Mouse (Mus musculus) forebrain, embryonic 11.5 days (tissue): ENCODE measurements around the gene Szrd1. TPM values are rescaled to one million over a fixed set of nuclear protein-coding genes. Genes with fewer than 3 reads are reported as not detected.
"Not testable (repeated sequence)": the region's sequence is repeated elsewhere in the genome, so short reads cannot be mapped to it uniquely, and the experiment has no call there.

ENCODE experiments used
- ATAC-seq: fragments of 200-750 bp; cut with Nextera tagmentation; replicated peaks from 2 replicates; pipeline ENCODE4 v1.8.0; 2017; ENCODE audit warnings: moderate TSS enrichment; ENCODE audit not compliant: low FRiP score
- DNase-seq: peaks from one replicate; pipeline ENCODE4 v3.0.0-alpha.2; 2017; ENCODE audit warnings: low spot score
- H3K27ac ChIP-seq: fragments of 300-500 bp; sonication (generic); 2 replicates; pipeline ENCODE4 v1.5.1; 2014; ENCODE audit warnings: low read depth, low read length
- H3K27me3 ChIP-seq: fragments of 300-500 bp; sonication (generic); 2 replicates; pipeline ENCODE4 v1.6.1; 2014; ENCODE audit warnings: mild to moderate bottlenecking, low read length, mixed read lengths; ENCODE audit not compliant: control insufficient read depth, insufficient read depth
- H3K36me3 ChIP-seq: fragments of 300-500 bp; sonication (generic); 2 replicates; pipeline ENCODE4 v1.6.1; 2014; ENCODE audit warnings: mild to moderate bottlenecking, low read length, moderate library complexity, mixed read lengths; ENCODE audit not compliant: control insufficient read depth, insufficient read depth
- H3K4me1 ChIP-seq: fragments of 300-500 bp; sonication (generic); replicated peaks from 2 replicates; pipeline ENCODE4 v1.6.1; 2014; ENCODE audit warnings: low read length, mixed read lengths; ENCODE audit not compliant: control insufficient read depth, insufficient read depth
- H3K4me2 ChIP-seq: fragments of 300-500 bp; sonication (generic); 2 replicates; pipeline ENCODE4 v1.6.1; 2014; ENCODE audit warnings: low read depth, mild to moderate bottlenecking, low read length, moderate library complexity, mixed read lengths; ENCODE audit not compliant: severe bottlenecking
- H3K4me3 ChIP-seq: fragments of 300-500 bp; sonication (generic); 2 replicates; pipeline ENCODE4 v1.5.1; 2014; ENCODE audit warnings: low read depth, low read length
- H3K9ac ChIP-seq: fragments of 300-500 bp; sonication (generic); 2 replicates; pipeline ENCODE4 v1.6.1; 2014; ENCODE audit warnings: low read length
- H3K9me3 ChIP-seq: fragments of 300-500 bp; sonication (generic); 2 replicates; pipeline ENCODE4 v1.6.1; 2016; ENCODE audit warnings: low read length, mixed read lengths; ENCODE audit not compliant: control insufficient read depth
- WGBS: fragments of 180-500 bp; shearing (Covaris S2); extraction: QIAGEN DNeasy Blood & Tissue Kit; methylation state at CpG from one replicate; pipeline ENCODE4 v1.1.7; 2014; 5-methylcytosine and 5-hydroxymethylcytosine counted together
- polyA plus RNA-seq: library from polyadenylated mRNA; unstranded; fragments of >200 nt; fragmentation: Nextera tagmentation; extraction: Ambion mirVana; gene quantifications from 2 replicates; pipeline ENCODE4 v1.2.1, GENCODE M21; 2014

Gene Szrd1
- polyA plus RNA-seq, 1 experiment from 2014 or later = 22.9 TPM

GRCm38 (mm10) chr4:141158609-141159008, 19.0 kb upstream of the Szrd1 start:
- H3K9ac ChIP-seq = no peak overlapping the region
- no peak for DNase-seq
- H3K27me3 ChIP-seq = no peaks in the 10 kb centered on the region
- no peak overlapping the region for H3K27ac ChIP-seq
- no peak overlapping the region for H3K4me3 ChIP-seq
- no peaks in the 10 kb centered on the region; the same call in 1 of the 2 replicates for H3K9me3 ChIP-seq
- no peak overlapping the region for H3K4me2 ChIP-seq
- no peaks in the 10 kb centered on the region for H3K36me3 ChIP-seq
- 0 out of 2 replicates have a peak, but pooled peaks cover 6% of the 10 kb centered on the region for H3K4me1 ChIP-seq
- ATAC-seq = no peak
- 89% methylated on average over 2 of the region's 2 CpGs for WGBS

- H3K27me3 ChIP-seq = no peaks in the 10 kb centered on the region
Observed at GRCm38 (mm10) chr4:141157485-141157884, 17.9 kb upstream of the Szrd1 start.

GRCm38 (mm10) chr4:141149116-141149515, 9.5 kb upstream of the Szrd1 start:
- DNase-seq (no peak), ATAC-seq (no peak)
- no peaks in the 10 kb centered on the region for H3K9me3 ChIP-seq
- no peak overlapping the region for H3K27ac ChIP-seq
- no peaks in the 10 kb centered on the region for H3K36me3 ChIP-seq
- peak overlapping the region; percentile 70 for H3K4me3 ChIP-seq
- no peaks in the 10 kb centered on the region for H3K27me3 ChIP-seq
- peak overlapping the region; percentile 81 for H3K9ac ChIP-seq
- WGBS = 33% methylated on average over 7 of the region's 7 CpGs
- 0 out of 2 replicates have a peak, but pooled peaks cover 6% of the 10 kb centered on the region for H3K4me1 ChIP-seq
- peak overlapping the region; percentile 78 for H3K4me2 ChIP-seq

More at GRCm38 (mm10) chr4:141157485-141157884, 17.9 kb upstream of the Szrd1 start:
- Histone ChIP-seq H3K4me3 (no peak overlapping the region), H3K36me3 (no peaks in the 10 kb centered on the region), H3K9me3 (no peaks in the 10 kb centered on the region), H3K4me1 (0 out of 2 replicates have a peak, but pooled peaks cover 6% of the 10 kb centered on the region), H3K27ac (no peak overlapping the region), H3K9ac (no peak overlapping the region), H3K4me2 (no peak overlapping the region)
- 78% methylated on average over 4 of the region's 4 CpGs for WGBS
- DNase-seq (no peak), ATAC-seq (no peak)

- no peak for DNase-seq
- WGBS = under 1% methylated on average over 61 of the region's 66 CpGs
- no peaks in the 10 kb centered on the region for H3K9me3 ChIP-seq
Observed at GRCm38 (mm10) chr4:141148009-141148801, 8.6 kb upstream of the Szrd1 start.

GRCm38 (mm10) chr4:141147112-141148008, 7.8 kb upstream of the Szrd1 start, which contains the start of gene Fbxo42:
Fbxo42 (plus strand) TSS chr4:141147913.
- no peaks in the 10 kb centered on the region for H3K36me3 ChIP-seq
- H3K9me3 ChIP-seq = no peaks in the 10 kb centered on the region
- DNase-seq (peak; percentile 97), ATAC-seq (peak; percentile 89)
- H3K27ac ChIP-seq = peak within 1 kb of the TSS; percentile 83
- peak within 1 kb of the TSS; percentile 70 for H3K4me3 ChIP-seq
- H3K4me1 ChIP-seq = 0 out of 2 replicates have a peak, but pooled peaks cover 6% of the 10 kb centered on the region
- peak within 1 kb of the TSS; percentile 78 for H3K4me2 ChIP-seq
- WGBS = 9% methylated on average over 58 of the region's 58 CpGs
- H3K9ac ChIP-seq = peak within 1 kb of the TSS; percentile 81
- H3K27me3 ChIP-seq = no peaks in the 10 kb centered on the region

More at GRCm38 (mm10) chr4:141148009-141148801, 8.6 kb upstream of the Szrd1 start:
- H3K4me3 ChIP-seq = peak overlapping the region; percentile 70
- H3K9ac ChIP-seq = peak overlapping the region; percentile 81
- peak; percentile 84 for ATAC-seq
- H3K4me1 ChIP-seq = 0 out of 2 replicates have a peak, but pooled peaks cover 6% of the 10 kb centered on the region
- peak overlapping the region; percentile 83; the same call in 1 of the 2 replicates for H3K27ac ChIP-seq
- no peaks in the 10 kb centered on the region for H3K36me3 ChIP-seq
- peak overlapping the region; percentile 78 for H3K4me2 ChIP-seq
- H3K27me3 ChIP-seq = no peaks in the 10 kb centered on the region

GRCm38 (mm10) chr4:141146491-141147033, 7.0 kb upstream of the Szrd1 start:
- Histone ChIP-seq H3K27ac (no peak overlapping the region), H3K9ac (no peak overlapping the region), H3K4me3 (no peak overlapping the region), H3K9me3 (no peaks in the 10 kb centered on the region), H3K27me3 (no peaks in the 10 kb centered on the region), H3K36me3 (no peaks in the 10 kb centered on the region), H3K4me2 (no peak overlapping the region), H3K4me1 (0 out of 2 replicates have a peak, but pooled peaks cover 6% of the 10 kb centered on the region)
- ATAC-seq = no peak
- WGBS = 92% methylated on average over 6 of the region's 6 CpGs
- DNase-seq = no peak

GRCm38 (mm10) chr4:141145124-141145523, 5.5 kb upstream of the Szrd1 start:
- not testable (repeated sequence) for H3K4me1 ChIP-seq, H3K27ac ChIP-seq, H3K36me3 ChIP-seq, H3K27me3 ChIP-seq, H3K4me2 ChIP-seq, ATAC-seq, H3K9me3 ChIP-seq, DNase-seq, H3K4me3 ChIP-seq, H3K9ac ChIP-seq
- WGBS = 89% methylated on average over 8 of the region's 16 CpGs

- no peak overlapping the region for H3K27ac ChIP-seq
- no peak overlapping the region for H3K4me3 ChIP-seq
- 31% methylated on average over 9 of the region's 9 CpGs for WGBS
- DNase-seq (peak; percentile 84), ATAC-seq (no peak)
- H3K36me3 ChIP-seq = no peaks in the 10 kb centered on the region
- H3K4me1 ChIP-seq = peaks cover 2% of the 10 kb centered on the region; the same call in 1 of the 2 replicates
- no peaks in the 10 kb centered on the region for H3K27me3 ChIP-seq
- H3K4me2 ChIP-seq = no peak overlapping the region
- no peak overlapping the region for H3K9ac ChIP-seq
- H3K9me3 ChIP-seq = no peaks in the 10 kb centered on the region
Observed at GRCm38 (mm10) chr4:141142285-141142811, 2.8 kb upstream of the Szrd1 start.
